ENCODE assay signal across 8 mouse cellular contexts in genomic region chr16:38341396-38342324, GRCm38 (mm10). TPM values are rescaled to one million over a fixed set of nuclear protein-coding genes. Genes with fewer than 3 reads are reported as not detected.
A peak's percentile ranks its signal among the peaks of the same experiment; 100 is the strongest.
DNase-seq lines count a peak whose midpoint lies in the region; ATAC-seq and TF ChIP-seq lines count a peak whose summit lies in the region.

Gene Maats1, minus strand, starts transcription at chr16:38342143.

- no peak for ATAC-seq in G1E (ENCODE audit: extremely low read depth, insufficient number of reproducible peaks, low FRiP score, poor library complexity, severe bottlenecking)
- ATAC-seq in forebrain, postnatal 0 days, result peak; percentile 95
- peak; percentile 79 for ATAC-seq in liver, postnatal 0 days
- ATAC-seq in neural tube, embryonic 12.5 days (ENCODE audit: low FRiP score, low read depth), result peak; percentile 89

- H3K36me3 ChIP-seq in G1E (replicated peaks), result no peaks in the 10 kb centered on the region
- H3K36me3 ChIP-seq in forebrain, postnatal 0 days (ENCODE audit: insufficient read depth), result no peaks in the 10 kb centered on the region
- H3K36me3 ChIP-seq in liver, postnatal 0 days (replicated peaks; ENCODE audit: insufficient read depth, low read length), result no peaks in the 10 kb centered on the region
- no peaks in the 10 kb centered on the region for H3K36me3 ChIP-seq in neural tube, embryonic 12.5 days

- TF ChIP-seq EP300 in liver, postnatal 0 days (IDR thresholded peaks at IDR 0.05; ENCODE audit: low read depth), result no peak

- intact Hi-C loops in heart, postnatal 25 days (cut with DNase I), result no loop called here

- no peak within 1 kb of the TSS for H3K27ac ChIP-seq in forebrain, postnatal 0 days (ENCODE audit: low read depth, low read length)
- no peak within 1 kb of the TSS for H3K27ac ChIP-seq in liver, postnatal 0 days (ENCODE audit: low read depth)
- no peak within 1 kb of the TSS for H3K27ac ChIP-seq in neural tube, embryonic 12.5 days

- peak within 1 kb of the TSS; percentile 33; the same call in 1 of the 2 replicates for H3K4me3 ChIP-seq in G1E (ENCODE audit: low read depth, low read length)
- H3K4me3 ChIP-seq in forebrain, postnatal 0 days (ENCODE audit: low read depth, low read length), result peak within 1 kb of the TSS; percentile 40
- H3K4me3 ChIP-seq in liver, postnatal 0 days (ENCODE audit: low read depth, low read length), result peak within 1 kb of the TSS; percentile 12; the same call in 1 of the 2 replicates
- H3K4me3 ChIP-seq in neural tube, embryonic 12.5 days, result peak within 1 kb of the TSS; percentile 29

- H3K9ac ChIP-seq in forebrain, postnatal 0 days, result peak within 1 kb of the TSS; percentile 47
- H3K9ac ChIP-seq in liver, postnatal 0 days (replicated peaks), result no peak within 1 kb of the TSS
- peak within 1 kb of the TSS; percentile 38; the same call in 1 of the 2 replicates for H3K9ac ChIP-seq in neural tube, embryonic 12.5 days

- no peak for TF ChIP-seq CTCF in G1E (IDR thresholded peaks at IDR 0.05; ENCODE audit: low read depth, low read length)
- TF ChIP-seq CTCF in forebrain, postnatal 0 days (IDR thresholded peaks at IDR 0.05; ENCODE audit: low read depth), result no peak
- TF ChIP-seq CTCF in liver, postnatal 0 days (IDR thresholded peaks at IDR 0.05; ENCODE audit: low read depth), result no peak

- peaks cover 14% of the 10 kb centered on the region for H3K27me3 ChIP-seq in G1E (ENCODE audit: insufficient read depth, low read length)
- no peaks in the 10 kb centered on the region for H3K27me3 ChIP-seq in forebrain, postnatal 0 days (ENCODE audit: insufficient read depth, low read length)
- no peaks in the 10 kb centered on the region for H3K27me3 ChIP-seq in liver, postnatal 0 days (ENCODE audit: insufficient read depth, low read length)
- no peaks in the 10 kb centered on the region for H3K27me3 ChIP-seq in neural tube, embryonic 12.5 days (replicated peaks)

- H3K4me1 ChIP-seq in G1E (ENCODE audit: insufficient read depth, low read depth, low read length), result peaks cover 32% of the 10 kb centered on the region
- 0 out of 2 replicates have a peak, but pooled peaks cover 3% of the 10 kb centered on the region for H3K4me1 ChIP-seq in forebrain, postnatal 0 days (ENCODE audit: insufficient read depth)
- H3K4me1 ChIP-seq in liver, postnatal 0 days (ENCODE audit: insufficient read depth), result peaks cover 7% of the 10 kb centered on the region
- peaks cover 9% of the 10 kb centered on the region for H3K4me1 ChIP-seq in neural tube, embryonic 12.5 days

- H3K9me3 ChIP-seq in G1E (replicated peaks), result no peaks in the 10 kb centered on the region
- no peaks in the 10 kb centered on the region for H3K9me3 ChIP-seq in forebrain, postnatal 0 days (ENCODE audit: low read length)
- H3K9me3 ChIP-seq in liver, postnatal 0 days (ENCODE audit: low read length), result no peaks in the 10 kb centered on the region
- no peaks in the 10 kb centered on the region for H3K9me3 ChIP-seq in neural tube, embryonic 12.5 days

- peak within 1 kb of the TSS; percentile 54 for H3K4me2 ChIP-seq in forebrain, postnatal 0 days (ENCODE audit: low read depth)
- peak within 1 kb of the TSS; percentile 67 for H3K4me2 ChIP-seq in liver, postnatal 0 days (ENCODE audit: low read depth, low read length)
- peak within 1 kb of the TSS; percentile 77 for H3K4me2 ChIP-seq in neural tube, embryonic 12.5 days (replicated peaks)

- 8% methylated on average over 30 of the region's 30 CpGs for WGBS in forebrain, postnatal 0 days
- WGBS in liver, postnatal 0 days (ENCODE audit: insufficient replicate concordance), result 17% methylated on average over 30 of the region's 30 CpGs
- 12% methylated on average over 30 of the region's 30 CpGs for WGBS in neural tube, embryonic 12.5 days

- no peak for DNase-seq in G1E (ENCODE audit: low spot score)
- peak; percentile 49 for DNase-seq in cerebellum, adult 8-10 months
- peak; percentile 83 for DNase-seq in forebrain, postnatal 0 days
- DNase-seq in heart, postnatal 25 days (ENCODE audit: low spot score), result peak; percentile 65
- DNase-seq in layer of hippocampus, adult 18-20 months (ENCODE audit: low spot score in 2 of 2), result peak; percentile 59 to 79
- peak; percentile 84 for DNase-seq in liver, postnatal 0 days
- peak; percentile 92 for DNase-seq in testis, postnatal 10 days (ENCODE audit: low spot score)

RNA-seq across cellular contexts. Expression of gene Maats1, which starts in this region (rescaled TPM):
- total RNA-seq in G1E (2014; fragmentation: Nextera tagmentation) (not detected in 2 replicates), G1E (2017) (0.11 TPM in 1 of 2 replicates, not detected in the other)
- polyA plus RNA-seq in G1E (2012), result not detected in 2 replicates
- total RNA-seq in forebrain, postnatal 0 days (2014; rRNA removed), result 1.2 and 2.6 TPM in 2 replicates
- 0.91 and 1.5 TPM in 2 replicates for polyA plus RNA-seq in forebrain, postnatal 0 days (2015; fragmentation: Nextera tagmentation; extraction: Ambion mirVana)
- total RNA-seq in heart, postnatal 25 days (2021), result not detected
- 1 to 10 TPM; 1.1 to 1.5 TPM for total RNA-seq in layer of hippocampus, adult 18-20 months (2021)
- polyA plus RNA-seq in liver, postnatal 0 days (2015; fragmentation: Nextera tagmentation; extraction: Ambion mirVana), result 0.04 TPM in 1 of 2 replicates, not detected in the other
- 0.22 and 0.25 TPM in 2 replicates for polyA plus RNA-seq in neural tube, embryonic 12.5 days (2016; fragmentation: Nextera tagmentation; extraction: Ambion mirVana)

Comparison
In these comparisons a context has a peak if more than half of its experiments do, and no peak if none do; other contexts are left out.
1. Peak in DNase-seq in heart, postnatal 25 days; RNA of the gene not detected or under 1 TPM.
2. Peak in DNase-seq, ATAC-seq, H3K4me3 ChIP-seq and H3K4me2 ChIP-seq in liver, postnatal 0 days; RNA of the gene not detected or under 1 TPM.
3. Peak in ATAC-seq, H3K4me3 ChIP-seq, H3K9ac ChIP-seq and H3K4me2 ChIP-seq in neural tube, embryonic 12.5 days; RNA of the gene not detected or under 1 TPM.